Mouse (Mus musculus) adrenal gland, postnatal 36 days (tissue): ENCODE measurements at regions not wholly inside any gene's neighbourhood (a gene's known extent, or its start where the extent isn't known, plus 50 kb on each side); places are given as distances from the start of the nearest gene placed in this dataset.

ENCODE experiments used
- DNase-seq, 2 experiments: peaks; one replicate each; pipeline ENCODE4 v3.0.0; 2021; ENCODE audit warnings: mixed read lengths in 1 of 2

DNA sequence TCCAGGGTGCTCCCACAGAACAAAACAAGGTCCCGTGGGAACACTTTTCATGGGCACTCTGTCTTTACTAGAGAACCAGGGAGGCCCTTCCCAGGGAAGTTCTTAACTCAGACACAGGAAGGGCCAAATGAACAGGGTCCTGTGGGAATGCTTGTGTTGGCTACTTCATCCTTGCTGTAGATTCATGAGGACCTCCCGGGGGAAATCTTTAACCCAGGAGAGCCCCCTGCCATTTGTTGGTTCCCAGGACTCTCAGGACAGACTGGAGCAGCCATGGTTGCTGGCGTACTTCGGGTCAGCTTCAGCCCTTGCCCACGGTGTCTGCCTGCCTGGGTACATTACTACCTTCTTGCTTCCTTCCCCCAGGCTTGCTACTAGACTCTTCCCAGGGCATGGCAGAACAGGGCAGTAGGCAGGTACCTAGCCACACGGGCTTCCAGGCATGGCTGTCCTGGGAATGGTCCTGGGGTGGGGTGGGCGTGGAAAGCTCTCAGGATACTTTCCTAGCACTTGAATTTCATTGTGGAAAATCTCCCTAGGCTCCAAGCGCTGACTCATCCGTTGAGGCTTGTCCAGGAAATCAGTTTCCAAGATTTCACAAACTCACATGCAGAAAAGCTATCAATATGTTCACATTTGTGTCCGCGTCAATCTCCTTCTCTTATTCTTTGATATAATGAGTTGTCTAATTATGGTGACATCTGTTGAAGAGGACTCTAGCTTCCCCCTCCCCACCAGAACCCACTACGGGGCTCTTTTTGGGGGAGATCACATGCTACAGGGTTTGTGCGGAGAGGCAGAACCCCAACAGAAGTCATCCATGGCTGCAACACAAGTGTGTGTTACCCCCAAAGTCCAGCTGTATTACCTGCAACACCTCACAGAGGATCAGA, 148.6 kb downstream of the Sec61b start:
- no peak for DNase-seq

DNA sequence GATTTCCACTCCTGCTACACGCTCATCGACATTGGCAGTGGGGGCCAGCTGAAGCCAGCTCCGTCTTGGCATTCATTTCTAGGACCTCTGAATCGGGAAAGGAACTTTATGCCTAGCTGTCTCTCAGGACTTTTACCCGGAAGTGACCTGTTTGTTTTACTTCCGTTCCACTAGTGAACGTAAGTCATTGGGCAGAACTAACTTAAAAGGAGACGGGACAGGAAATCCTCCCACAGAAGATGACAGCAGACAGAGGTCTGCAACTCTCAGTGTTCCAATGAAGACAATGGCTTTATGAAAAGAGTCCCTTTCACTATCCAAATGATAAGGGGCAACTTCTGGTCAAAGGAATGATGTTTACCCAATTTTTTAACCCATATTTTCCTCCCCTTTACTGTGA, 155.5 kb downstream of the Sec61b start:
- no peak for DNase-seq

DNA sequence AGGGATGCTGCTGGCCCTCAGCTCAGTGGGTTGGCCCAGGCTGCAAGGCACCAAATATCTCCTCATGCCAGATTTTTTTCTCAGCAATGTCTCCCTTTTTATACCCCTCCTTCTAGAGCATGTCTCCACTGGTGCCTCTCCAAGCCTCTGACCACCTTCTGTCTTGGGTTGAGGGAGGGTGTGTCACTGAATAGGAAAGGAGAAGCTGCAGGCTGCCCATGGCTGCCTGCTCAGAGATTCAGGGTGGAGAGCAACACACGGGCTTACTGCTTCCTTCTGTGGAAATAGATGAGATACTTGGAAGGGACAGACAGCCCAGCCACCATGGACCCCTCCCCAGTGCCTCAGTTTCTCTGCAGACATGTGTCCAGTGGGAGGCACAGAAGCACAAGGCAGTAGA, 156.0 kb downstream of the Sec61b start:
- DNase-seq = no peak

DNA sequence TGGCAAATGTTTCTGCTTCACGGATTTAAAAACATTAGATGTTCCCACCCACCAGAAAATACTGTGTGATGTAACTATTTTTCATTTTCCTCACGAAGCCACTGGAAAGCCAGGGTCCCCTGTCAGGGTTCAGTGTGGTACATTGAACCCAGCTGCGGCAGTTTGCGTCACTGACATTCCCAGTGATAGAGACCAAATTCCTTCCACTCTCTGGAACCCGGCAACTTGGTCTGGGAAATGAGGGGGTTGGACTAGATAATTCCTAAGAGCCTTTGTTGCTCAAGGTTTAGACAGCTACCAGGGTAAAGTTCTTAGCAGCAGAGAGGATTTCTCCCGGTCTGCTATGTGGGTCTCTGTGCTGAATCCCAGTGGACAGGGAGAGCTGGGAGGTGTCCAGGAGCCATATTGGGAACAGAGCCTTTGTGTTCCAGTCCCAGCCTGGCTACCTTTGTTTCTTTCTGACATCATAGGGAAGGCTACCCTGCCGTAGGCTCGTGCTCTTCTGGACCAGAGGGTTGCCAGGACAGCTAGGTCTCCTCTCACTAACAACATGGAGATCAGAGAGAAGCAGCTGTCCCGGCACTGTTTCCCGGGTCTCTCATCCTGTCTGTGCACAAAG, 164.5 kb downstream of the Sec61b start:
- DNase-seq = no peak

DNA sequence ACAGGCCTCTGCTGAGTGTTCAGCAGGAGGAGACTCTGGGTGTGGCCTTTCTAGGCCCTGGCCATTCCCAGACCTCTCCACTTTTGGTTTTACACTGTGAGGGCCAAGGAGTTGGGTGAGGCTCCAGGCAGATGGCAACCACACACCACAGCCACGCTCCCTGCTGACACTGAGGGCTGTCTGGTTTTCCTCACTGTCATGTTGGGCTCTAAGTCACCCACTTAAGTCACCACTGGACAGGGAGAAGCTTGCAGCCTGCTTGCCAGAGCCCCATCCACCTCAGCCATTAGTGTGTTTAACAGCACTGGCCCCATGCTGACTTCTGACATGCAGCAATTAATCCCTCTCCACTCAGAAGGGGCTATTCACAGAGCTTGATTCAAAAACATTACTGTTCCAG, 170.6 kb downstream of the Sec61b start:
- peak; percentile 1 to 7 for DNase-seq

DNA sequence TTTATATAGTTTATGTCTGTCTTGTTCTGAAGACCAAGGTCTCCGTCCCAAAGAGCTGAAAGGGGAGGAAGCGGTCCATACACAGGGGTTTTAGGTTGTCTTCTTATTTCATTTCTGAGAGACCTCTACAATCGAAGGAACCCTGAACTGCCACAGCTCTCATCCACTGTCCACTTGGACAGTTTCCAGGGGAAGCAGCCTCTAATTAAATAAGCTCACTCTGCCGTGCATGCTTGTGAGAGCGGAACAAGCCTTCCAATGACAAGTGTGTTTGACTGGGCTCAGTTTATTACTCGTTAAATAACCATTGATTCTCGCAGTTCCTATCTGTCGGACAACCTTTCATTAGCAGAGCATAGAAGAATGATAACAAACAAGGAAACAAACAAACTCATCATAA, 174.2 kb downstream of the Sec61b start:
- no peak for DNase-seq

DNA sequence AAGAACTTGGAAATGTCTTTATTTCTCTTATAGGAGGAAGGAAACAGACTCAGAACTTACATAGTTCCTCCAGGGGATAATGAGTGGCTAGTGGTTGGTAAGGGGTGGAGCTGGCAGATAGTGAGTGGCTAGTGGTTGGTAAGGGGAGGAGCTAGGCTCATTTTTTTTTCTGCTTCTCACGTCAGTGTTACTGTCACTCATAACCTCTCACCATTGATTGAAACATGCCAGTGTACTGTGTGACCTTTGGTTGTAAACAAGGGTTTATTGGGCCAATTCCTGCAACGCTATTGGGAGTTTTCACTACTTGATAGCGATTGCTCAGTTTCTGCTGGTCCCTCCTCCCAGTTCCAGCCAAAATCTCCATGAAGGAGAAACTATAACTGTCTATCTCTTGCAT, 175.5 kb downstream of the Sec61b start:
- DNase-seq = no peak

DNA sequence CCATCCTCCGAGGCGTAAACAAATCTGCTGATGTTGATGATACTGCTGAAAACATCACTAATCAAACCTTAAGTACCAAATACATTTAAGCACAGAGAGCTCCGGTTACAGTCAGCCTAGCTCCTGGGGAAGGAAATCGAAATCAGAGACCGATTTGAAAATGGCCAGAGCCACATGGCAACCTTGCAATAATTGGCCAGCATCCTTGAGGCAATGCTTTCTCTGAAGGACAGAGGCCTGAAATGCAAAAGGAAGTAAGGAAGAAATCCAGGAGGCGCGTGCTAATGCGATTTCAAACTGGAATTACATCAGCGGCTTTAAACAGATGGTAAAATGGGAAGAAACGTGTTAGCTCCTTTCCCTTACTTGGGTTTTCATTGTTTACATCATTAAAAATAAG, 177.1 kb downstream of the Sec61b start:
- no peak for DNase-seq

DNA sequence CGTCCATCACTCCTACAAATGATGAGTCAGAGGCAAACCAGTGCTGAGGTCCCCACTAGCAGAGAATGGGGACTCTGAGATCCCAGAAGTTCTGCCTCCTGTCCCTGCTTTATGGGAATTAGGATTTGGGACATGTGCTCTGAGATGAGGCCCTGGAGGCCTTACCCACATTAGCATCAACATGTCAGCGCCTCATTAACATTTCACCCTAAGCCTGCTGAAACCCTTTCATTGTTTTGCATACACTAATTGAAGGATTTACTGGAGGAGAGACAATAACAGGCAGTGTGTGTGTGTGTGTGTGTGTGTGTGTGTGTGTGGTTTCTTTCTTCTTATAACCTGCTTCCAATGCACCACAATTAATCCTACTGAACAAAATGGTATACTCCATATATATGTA, 178.7 kb downstream of the Sec61b start:
- no peak for DNase-seq

DNA sequence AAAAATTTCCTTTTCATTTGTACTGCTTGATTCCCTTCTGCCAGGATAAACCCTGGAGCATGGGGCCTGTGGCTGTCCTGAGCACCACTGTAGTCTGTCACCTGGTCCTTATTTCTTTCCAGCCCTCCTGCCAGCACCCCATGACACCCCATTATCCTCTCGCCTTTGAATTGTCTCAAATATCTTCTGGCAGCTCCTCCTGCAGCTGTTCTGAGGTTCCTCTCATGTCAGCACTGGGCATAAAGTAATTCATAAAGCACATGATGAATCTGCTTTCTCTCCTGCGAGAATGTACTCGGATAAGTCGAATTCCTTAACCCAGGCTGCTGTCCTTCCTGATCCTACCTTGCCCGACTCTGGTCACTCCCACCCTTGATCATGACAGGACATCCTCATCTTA, 195.1 kb downstream of the Sec61b start:
- DNase-seq = no peak

DNA sequence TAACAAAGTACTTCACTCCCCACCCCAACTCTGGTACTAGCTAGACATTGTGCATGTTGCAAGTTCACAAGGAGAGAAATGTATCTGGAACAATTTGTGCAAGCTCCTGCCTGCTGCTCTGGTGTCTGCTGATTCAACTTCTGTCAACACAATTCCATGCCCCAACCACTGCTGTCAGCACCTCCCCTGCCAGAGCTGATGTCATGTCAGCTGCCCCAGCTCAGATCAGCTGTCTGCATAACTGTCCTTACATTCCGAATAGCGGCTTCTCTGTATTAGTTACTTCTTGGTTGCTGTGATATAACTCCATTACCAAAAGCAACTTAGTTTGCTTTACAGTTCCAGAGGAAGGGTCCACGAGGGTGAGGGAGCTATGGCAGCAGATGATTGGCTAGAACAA, 196.0 kb downstream of the Sec61b start:
- DNase-seq = peak; percentile 52 to 58

DNA sequence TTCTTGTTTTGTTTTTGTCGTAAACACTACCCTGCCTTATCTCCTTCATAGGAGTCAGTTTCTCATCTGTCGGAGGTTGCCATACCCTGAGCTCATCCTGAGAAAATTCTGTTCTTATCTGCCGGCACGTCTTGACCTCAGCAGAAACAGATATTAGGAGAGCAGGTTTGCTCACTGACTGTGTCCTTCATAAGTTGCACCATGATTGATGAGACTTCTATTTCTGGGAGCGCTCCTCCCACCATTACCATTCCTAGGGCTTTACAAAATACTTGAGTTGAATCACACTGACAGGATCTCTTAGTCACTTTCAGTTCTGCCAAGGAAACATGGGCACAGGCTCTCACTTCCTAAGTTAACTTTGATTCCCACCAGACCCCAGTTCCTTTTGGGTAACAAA, 196.9 kb downstream of the Sec61b start:
- peak; percentile 50 to 64 for DNase-seq

DNA sequence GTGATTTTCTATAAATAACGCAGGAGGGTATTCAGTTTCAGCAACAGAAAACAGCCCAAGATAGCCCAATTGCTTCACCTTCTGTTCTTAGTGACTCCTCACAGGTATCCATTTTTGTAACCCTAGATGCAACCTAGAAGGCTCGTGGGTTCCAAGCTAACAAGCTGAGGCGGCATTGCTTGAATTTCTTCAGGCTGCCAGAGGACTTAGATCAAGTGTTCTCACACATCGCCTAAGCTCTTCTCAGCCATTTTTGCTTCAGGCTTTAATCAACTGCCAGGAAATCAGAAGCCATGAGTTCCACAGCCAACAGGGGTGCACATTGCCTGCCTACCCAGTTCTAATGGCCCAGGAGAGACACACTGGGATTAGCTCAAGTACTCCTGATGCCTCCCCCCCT, 206.7 kb downstream of the Sec61b start:
- DNase-seq = no peak

DNA sequence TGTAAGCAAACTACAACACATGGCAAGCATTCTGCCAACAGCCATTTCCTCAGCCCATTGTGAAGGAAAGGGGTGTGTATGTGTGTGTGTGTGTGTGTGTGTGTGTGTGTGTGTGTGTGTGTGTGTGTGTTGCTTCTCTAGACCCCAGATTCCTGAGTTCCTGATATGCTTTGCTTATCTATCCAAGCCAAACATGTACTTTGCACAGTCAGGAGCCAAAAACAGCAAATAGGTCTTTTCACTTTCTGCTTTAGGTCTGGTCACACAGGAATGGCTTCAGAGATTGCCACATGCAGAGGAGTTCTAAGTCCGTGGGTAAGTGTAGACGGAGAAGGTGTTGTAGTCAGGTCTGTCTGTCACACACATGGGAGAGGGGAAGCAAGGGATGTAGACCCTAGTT, 216.7 kb downstream of the Sec61b start:
- DNase-seq = no peak

DNA sequence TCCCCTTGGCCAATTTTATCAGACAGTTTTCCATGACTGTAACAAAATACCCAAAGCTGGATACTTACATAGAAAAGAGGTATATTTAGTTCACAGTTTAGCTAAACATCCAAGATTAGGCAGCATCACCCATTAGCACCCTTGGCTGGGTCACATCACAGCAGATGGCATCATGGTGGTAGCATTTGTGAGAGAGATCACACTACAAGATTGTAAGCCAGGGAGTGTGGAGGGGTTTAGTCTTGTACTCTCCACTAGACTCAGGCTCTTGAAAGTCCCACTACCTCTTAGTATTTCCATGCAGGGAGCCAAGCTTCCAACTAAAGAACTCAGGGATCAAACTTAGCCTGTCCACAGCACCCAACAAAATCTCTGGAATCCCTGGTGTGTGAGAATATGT, 218.2 kb downstream of the Sec61b start:
- DNase-seq = no peak

DNA sequence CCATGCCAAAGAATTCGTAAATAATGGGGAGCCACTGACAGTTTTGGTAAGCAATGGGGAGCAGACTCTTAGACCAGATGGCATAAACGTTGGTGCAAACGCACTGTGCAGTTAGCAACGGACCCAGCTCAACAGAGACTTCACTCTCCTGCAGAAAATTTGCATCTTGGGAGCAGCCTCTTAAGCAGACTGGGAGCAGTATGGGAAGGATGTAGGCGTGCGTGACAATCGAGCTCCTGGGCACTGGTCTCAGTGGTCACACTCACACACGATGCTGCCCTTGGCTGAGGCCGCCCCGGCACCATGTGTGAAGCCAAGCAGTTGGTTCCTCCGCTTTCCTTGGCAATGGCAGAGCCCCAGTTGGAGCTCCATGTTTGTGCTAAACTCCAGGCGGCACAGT, 218.8 kb downstream of the Sec61b start:
- DNase-seq = no peak

DNA sequence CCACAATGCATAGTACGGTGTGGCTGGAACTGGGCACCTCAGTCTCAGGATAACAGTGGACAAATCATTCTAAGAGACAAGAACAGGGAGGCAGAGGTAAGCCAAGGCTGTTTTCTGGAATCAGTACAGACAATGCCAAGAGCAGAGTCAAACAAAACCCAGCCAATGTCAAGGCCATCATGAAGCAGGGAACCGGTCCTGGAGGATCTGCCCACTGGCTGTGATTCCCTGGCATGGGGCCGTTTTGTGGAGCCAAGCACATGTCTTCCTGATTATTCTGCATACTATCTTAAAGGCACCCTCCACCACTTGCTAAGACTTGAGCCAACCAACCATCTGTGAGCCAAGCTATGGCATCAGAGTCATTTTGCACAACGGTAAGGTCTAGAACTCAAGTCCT, 222.6 kb downstream of the Sec61b start:
- peak; percentile 13 to 19 for DNase-seq

DNA sequence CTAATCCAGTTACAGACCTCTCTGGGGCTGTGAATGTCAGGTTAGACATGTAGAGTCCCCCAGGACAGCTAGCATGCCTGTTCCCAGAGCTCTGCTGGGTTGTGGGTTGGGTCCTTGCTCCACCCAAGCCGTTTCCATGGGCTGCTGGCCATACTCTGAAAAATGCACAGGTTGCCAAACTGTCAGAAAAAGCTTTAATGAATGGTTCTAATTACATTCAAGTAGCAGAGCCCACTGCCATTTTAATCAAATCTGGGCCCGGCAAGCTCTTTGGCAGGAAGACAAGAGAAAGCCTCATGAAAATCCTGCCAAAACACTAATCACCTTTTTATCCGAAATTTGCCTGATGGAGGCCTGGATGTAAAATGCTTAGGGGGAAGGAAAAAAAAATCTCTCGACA, 224.1 kb downstream of the Sec61b start:
- DNase-seq = no peak

DNA sequence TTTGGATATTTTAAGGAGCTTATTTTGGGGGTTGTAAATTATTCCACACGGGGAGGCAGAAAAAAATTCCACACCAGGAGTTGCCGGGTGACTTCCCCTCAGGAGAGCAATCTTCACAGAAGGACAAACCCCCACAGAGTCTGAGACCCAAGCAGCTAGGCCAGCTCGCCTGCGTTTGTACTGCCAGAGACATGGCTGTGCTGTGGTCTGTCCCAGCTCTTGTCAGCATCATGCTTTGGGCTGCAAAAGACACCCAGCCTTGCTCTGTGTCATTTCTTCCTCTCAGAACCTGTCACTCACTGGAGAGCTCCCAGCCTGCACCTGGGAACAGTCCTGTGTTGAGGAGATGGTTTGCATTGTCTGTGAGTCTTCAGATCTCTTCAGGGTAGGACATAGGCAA, 224.5 kb downstream of the Sec61b start:
- no peak for DNase-seq

DNA sequence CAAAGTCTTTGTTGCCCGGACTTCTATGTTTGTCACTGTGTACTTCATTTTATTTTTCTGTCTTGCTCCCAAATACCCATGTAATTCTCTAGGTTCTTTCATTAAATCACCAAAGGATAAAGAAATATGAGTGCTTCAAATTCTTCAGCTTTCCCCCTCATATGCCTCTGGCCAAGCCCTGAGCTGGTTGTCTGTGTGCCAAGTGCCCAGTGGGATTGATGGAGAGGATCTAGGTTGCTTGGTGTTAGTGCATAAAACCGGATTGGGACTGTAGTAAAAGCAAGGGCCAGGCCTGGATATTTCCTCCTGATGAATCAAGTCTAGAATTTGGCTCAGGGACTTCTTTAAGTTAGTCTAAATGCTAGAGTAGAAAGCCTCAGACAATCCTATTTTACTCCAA, 229.0 kb downstream of the Sec61b start:
- no peak for DNase-seq

DNA sequence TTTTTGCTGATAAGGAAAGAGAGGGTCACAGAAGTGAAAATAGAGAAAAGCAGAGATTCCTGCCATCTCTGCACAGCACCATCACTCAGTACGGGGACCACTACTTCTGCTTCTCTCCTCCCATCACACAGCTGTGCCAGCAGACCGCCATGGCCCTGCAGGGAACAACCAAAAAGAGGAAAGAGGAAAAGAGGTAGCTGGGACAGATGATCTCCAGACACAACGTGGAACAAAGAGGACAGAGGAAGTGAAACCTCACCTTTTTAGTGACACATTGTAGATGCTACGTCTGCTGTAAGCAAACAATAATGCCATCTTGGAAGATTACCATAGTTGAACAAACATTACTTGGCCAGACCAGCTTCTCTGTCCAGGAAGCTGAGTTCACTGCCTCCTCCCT, 230.1 kb downstream of the Sec61b start:
- DNase-seq = no peak

DNA sequence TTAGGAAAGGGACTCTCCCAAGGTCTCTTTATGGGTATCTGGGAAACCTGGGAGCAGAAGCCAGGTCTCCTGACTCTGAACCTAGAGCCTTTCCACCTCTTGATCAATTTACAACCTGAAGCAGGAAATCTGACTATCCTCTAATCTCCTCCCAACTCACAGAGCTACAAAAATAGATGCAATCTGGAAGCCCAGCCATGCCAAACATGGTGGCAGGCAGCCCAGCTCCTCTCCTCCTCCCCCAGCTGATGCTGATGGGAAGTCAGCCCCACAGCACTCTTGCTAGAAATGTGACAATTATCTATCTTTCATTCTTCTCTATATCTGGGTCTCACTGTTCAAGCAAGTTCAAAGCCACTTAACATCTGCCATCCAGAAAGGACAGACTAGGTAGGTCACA, 233.5 kb downstream of the Sec61b start:
- no peak for DNase-seq

DNA sequence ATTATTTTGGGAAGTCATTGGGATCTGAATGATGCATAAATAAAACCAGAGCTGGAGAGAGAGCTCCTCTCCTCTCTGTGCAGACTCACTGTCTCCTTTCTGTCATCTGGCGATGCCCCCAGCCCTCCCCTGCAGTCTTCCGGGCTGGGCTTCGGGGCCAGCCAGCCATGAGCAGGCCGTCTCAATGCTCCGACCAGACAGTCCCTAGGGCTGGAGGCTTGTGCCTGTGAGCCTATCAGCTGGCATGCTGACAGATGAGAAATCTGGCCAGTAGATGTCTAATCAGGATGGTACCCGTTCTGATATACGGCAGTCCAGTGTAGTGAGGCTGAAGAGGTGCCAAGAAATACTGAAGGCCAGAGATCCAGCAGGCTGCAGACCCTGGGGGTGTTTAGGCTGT, 238.9 kb downstream of the Sec61b start:
- DNase-seq = peak; percentile 13 to 42
